Mouse (Mus musculus) ovary, adult 10 weeks (tissue): ENCODE data around the gene Flt3l. TPM values are rescaled to one million over a fixed set of nuclear protein-coding genes. Genes with fewer than 3 reads are reported as not detected.

Experiments
- polyA plus RNA-seq: library from polyadenylated mRNA; stranded (reverse); fragments of 350-450 nt; fragmentation: Illumina TruSeq; extraction: RNeasy Lipid Tissue Mini Kit (QIAGEN cat#74804); gene quantifications from one replicate; pipeline ENCODE4 v1.2.3, GENCODE M21; 2014

Gene Flt3l
- polyA plus RNA-seq = 3.9 TPM

GRCm38 (mm10) chr7:45135993-45136567 is at the start of gene Flt3l, which contains the start of gene Gm45713:
Gene Flt3l, minus strand, starts transcription at chr7:45136432.
Gene Gm45713, minus strand, starts transcription at chr7:45136231.

GRCm38 (mm10) chr7:45180896-45181477 is 44.8 kb upstream of the Flt3l start, which contains the start of gene Pth2:
Gene Pth2, plus strand, starts transcription at chr7:45180995.

GRCm38 (mm10) chr7:45179469-45179868 is 43.2 kb upstream of the Flt3l start, which contains the start of gene Gfy:
Gene Gfy, minus strand, starts transcription at chr7:45179569.

GRCm38 (mm10) chr7:45163735-45164490 is 27.7 kb upstream of the Flt3l start, which contains the start of gene Slc17a7:
Gene Slc17a7, plus strand, starts transcription at chr7:45163949.

GRCm38 (mm10) chr7:45154096-45154992 is 18.1 kb upstream of the Flt3l start, which contains the start of the genes Pih1d1 and Aldh16a1:
Gene Pih1d1, plus strand, starts transcription at chr7:45154303.
Gene Aldh16a1, minus strand, starts transcription at chr7:45154584.

GRCm38 (mm10) chr7:45128624-45129246 is 7.5 kb downstream of the Flt3l start, which contains the start of gene Rpl13a:
Gene Rpl13a, minus strand, starts transcription at chr7:45128761.

GRCm38 (mm10) chr7:45124224-45125143 is 11.7 kb downstream of the Flt3l start, which contains the start of gene Rps11:
Gene Rps11, minus strand, starts transcription at chr7:45124439.

GRCm38 (mm10) chr7:45103652-45104180 is 32.5 kb downstream of the Flt3l start, which contains the start of gene Fcgrt:
Gene Fcgrt, minus strand, starts transcription at chr7:45103851.

GRCm38 (mm10) chr7:45092048-45092447 is 44.2 kb downstream of the Flt3l start, which contains the start of gene Rcn3:
Gene Rcn3, minus strand, starts transcription at chr7:45092221.

Other genes with a start within 250 kb of the Flt3l start
- gene Med25, start 243.7 kb downstream of the Flt3l start, polyA plus RNA-seq = 2.5 TPM
- gene Fuz, start 240.4 kb downstream of the Flt3l start, polyA plus RNA-seq = 3.2 TPM
- 20.6 TPM for gene Ap2a1, start 206.9 kb downstream of the Flt3l start, polyA plus RNA-seq
- gene Tsks, start 193.2 kb downstream of the Flt3l start, polyA plus RNA-seq = not detected
- 0.88 TPM for gene Cpt1c, start 161.6 kb downstream of the Flt3l start, polyA plus RNA-seq
- gene Prmt1, start 149.9 kb downstream of the Flt3l start, polyA plus RNA-seq = 8.2 TPM
- gene Irf3, start 138.8 kb downstream of the Flt3l start, polyA plus RNA-seq = 8.4 TPM
- gene Bcl2l12, start 137.7 kb downstream of the Flt3l start, polyA plus RNA-seq = 2.0 TPM
- gene Scaf1, start 120.1 kb downstream of the Flt3l start, polyA plus RNA-seq = 2.2 TPM
- 4.0 TPM for gene Rras, start 118.5 kb downstream of the Flt3l start, polyA plus RNA-seq
- gene Prr12, start 83.6 kb downstream of the Flt3l start, polyA plus RNA-seq = 0.40 TPM
- 9.1 TPM for gene Nosip, start 74.0 kb downstream of the Flt3l start, polyA plus RNA-seq
- gene Prrg2, start 73.8 kb downstream of the Flt3l start, polyA plus RNA-seq = 4.7 TPM
- gene Rcn3, start 44.2 kb downstream of the Flt3l start, polyA plus RNA-seq = 0.31 TPM
- gene Fcgrt, start 32.6 kb downstream of the Flt3l start, polyA plus RNA-seq = 14.4 TPM
- 474 TPM for gene Rps11, start 12.0 kb downstream of the Flt3l start, polyA plus RNA-seq
- 557 TPM for gene Rpl13a, start 7.7 kb downstream of the Flt3l start, polyA plus RNA-seq
- not detected for gene Gm45713, start 201 bp downstream of the Flt3l start, polyA plus RNA-seq
- 2.1 TPM for gene Pih1d1, start 17.9 kb upstream of the Flt3l start, polyA plus RNA-seq
- 0.88 TPM for gene Aldh16a1, start 18.2 kb upstream of the Flt3l start, polyA plus RNA-seq
- gene Slc17a7, start 27.5 kb upstream of the Flt3l start, polyA plus RNA-seq = not detected
- not detected for gene Gfy, start 43.1 kb upstream of the Flt3l start, polyA plus RNA-seq
- gene Pth2, start 44.6 kb upstream of the Flt3l start, polyA plus RNA-seq = not detected
- gene Ccdc155, start 68.5 kb upstream of the Flt3l start, polyA plus RNA-seq = not detected
- not detected for gene Dkkl1, start 75.7 kb upstream of the Flt3l start, polyA plus RNA-seq
- 10.9 TPM for gene Tead2, start 79.3 kb upstream of the Flt3l start, polyA plus RNA-seq
- gene Cd37, start 102.7 kb upstream of the Flt3l start, polyA plus RNA-seq = not detected
- gene Slc6a16, start 104.7 kb upstream of the Flt3l start, polyA plus RNA-seq = not detected
- gene Slc6a21, start 141.1 kb upstream of the Flt3l start, polyA plus RNA-seq = not detected
- gene Trpm4, start 197.3 kb upstream of the Flt3l start, polyA plus RNA-seq = 0.46 TPM
- 0.31 TPM for gene Hrc, start 198.9 kb upstream of the Flt3l start, polyA plus RNA-seq
- gene Ppfia3, start 230.6 kb upstream of the Flt3l start, polyA plus RNA-seq = not detected
- gene Lin7b, start 234.2 kb upstream of the Flt3l start, polyA plus RNA-seq = not detected